Mouse (Mus musculus): ENCODE measurements around the gene Plod3.
A peak's percentile ranks its signal among the peaks of the same experiment; 100 is the strongest.
"Not testable (repeated sequence)": the region's sequence is repeated elsewhere in the genome, so short reads cannot be mapped to it uniquely, and the experiment has no call there.

Plod3 gene

GRCm38 (mm10) chr5:136986695-136987137 lies at the start of gene Plod3:
Gene Plod3, plus strand, starts transcription at chr5:136987019.
- peak; percentile 95 to 96 for DNase-seq

GRCm38 (mm10) chr5:136937621-136938020 lies 49.2 kb upstream of the Plod3 start:
- DNase-seq, result no peak

- no peak for DNase-seq
These were observed 47.5 kb upstream of the Plod3 start for GRCm38 (mm10) chr5:136939284-136939683.

GRCm38 (mm10) chr5:136940029-136940428 lies 46.8 kb upstream of the Plod3 start:
- DNase-seq, result not testable (repeated sequence)

GRCm38 (mm10) chr5:136940845-136941560 lies 45.8 kb upstream of the Plod3 start:
- DNase-seq, result no peak

GRCm38 (mm10) chr5:136942781-136943180 lies 44.0 kb upstream of the Plod3 start:
- no peak for DNase-seq

- no peak for DNase-seq
These were observed 43.4 kb upstream of the Plod3 start for GRCm38 (mm10) chr5:136943382-136943781.

- DNase-seq, result no peak
These were observed 41.7 kb upstream of the Plod3 start for GRCm38 (mm10) chr5:136945084-136945483.

GRCm38 (mm10) chr5:136947874-136948273 lies 38.9 kb upstream of the Plod3 start:
- DNase-seq, result no peak

GRCm38 (mm10) chr5:136949551-136950336 lies 37.1 kb upstream of the Plod3 start:
- DNase-seq, result not testable (repeated sequence)

GRCm38 (mm10) chr5:136950521-136950920 lies 36.3 kb upstream of the Plod3 start:
- no peak for DNase-seq

GRCm38 (mm10) chr5:136952153-136952552 lies 34.7 kb upstream of the Plod3 start:
- DNase-seq, result no peak

GRCm38 (mm10) chr5:136953015-136953414 lies 33.8 kb upstream of the Plod3 start, which contains the start of gene Fis1:
Gene Fis1, plus strand, starts transcription at chr5:136953275.
- peak; percentile 77 to 80 for DNase-seq

GRCm38 (mm10) chr5:136953440-136953951 lies 33.3 kb upstream of the Plod3 start:
- DNase-seq, result no peak

GRCm38 (mm10) chr5:136955622-136956021 lies 31.2 kb upstream of the Plod3 start:
- DNase-seq, result no peak

GRCm38 (mm10) chr5:136957250-136957649 lies 29.6 kb upstream of the Plod3 start:
- DNase-seq, result no peak

GRCm38 (mm10) chr5:136958991-136959605 lies 27.7 kb upstream of the Plod3 start:
- DNase-seq, result no peak

GRCm38 (mm10) chr5:136960053-136960452 lies 26.8 kb upstream of the Plod3 start:
- DNase-seq, result no peak

- no peak for DNase-seq
These were observed 25.4 kb upstream of the Plod3 start for GRCm38 (mm10) chr5:136961334-136961982.

- peak; percentile 79 to 85 for DNase-seq
These were observed 24.8 kb upstream of the Plod3 start for GRCm38 (mm10) chr5:136961983-136962461.

- DNase-seq, result peak; percentile 59 to 72
These were observed 24.3 kb upstream of the Plod3 start for GRCm38 (mm10) chr5:136962501-136962900.

GRCm38 (mm10) chr5:136962966-136963540 lies 23.8 kb upstream of the Plod3 start:
- DNase-seq, result no peak
